Mouse (Mus musculus) left cerebral cortex, adult 8-10 months (tissue): Measurements from ENCODE around the gene Snrpd3. TPM values are rescaled to one million over a fixed set of nuclear protein-coding genes. Genes with fewer than 3 reads are reported as not detected.
"Not testable (repeated sequence)": the region's sequence is repeated elsewhere in the genome, so short reads cannot be mapped to it uniquely, and the experiment has no call there.

Experiments used
- DNase-seq, 2 experiments: peaks; one replicate each; pipeline ENCODE4 v3.0.0; 2022; ENCODE audit warnings: low spot score in 2 of 2
- total RNA-seq, 4 experiments: library from RNA; stranded (reverse); gene quantifications; 2 replicates each; pipeline ENCODE4 v1.2.4; 2022

The Snrpd3 gene
- total RNA-seq, 4 experiments from 2014 or later: 68.9 to 83.0 (median 81.2) TPM

DNA sequence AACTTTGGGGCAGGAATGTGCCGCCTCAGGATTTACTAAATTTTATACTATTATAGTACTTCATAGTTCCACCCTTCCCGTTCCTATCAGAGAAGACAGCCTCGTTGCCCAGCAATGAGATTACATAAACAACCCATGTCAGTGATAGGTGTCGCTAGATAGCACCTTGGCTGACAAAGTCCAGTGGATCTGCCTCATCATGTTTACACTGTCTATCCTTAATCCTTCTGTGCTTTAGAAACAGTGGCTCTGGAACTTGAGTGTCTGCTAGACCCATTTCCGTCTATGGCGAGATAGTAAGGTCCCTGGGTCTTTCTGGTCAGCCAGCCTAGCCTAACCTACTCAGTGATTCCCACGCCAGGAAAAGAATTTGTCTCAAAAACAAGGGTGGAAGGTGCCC is 17.0 kb upstream of the Snrpd3 start:
- DNase-seq: no peak

- no peak for DNase-seq
These were observed 15.7 kb upstream of the Snrpd3 start for GRCm38 (mm10) chr10:75501641-75502040.

DNA sequence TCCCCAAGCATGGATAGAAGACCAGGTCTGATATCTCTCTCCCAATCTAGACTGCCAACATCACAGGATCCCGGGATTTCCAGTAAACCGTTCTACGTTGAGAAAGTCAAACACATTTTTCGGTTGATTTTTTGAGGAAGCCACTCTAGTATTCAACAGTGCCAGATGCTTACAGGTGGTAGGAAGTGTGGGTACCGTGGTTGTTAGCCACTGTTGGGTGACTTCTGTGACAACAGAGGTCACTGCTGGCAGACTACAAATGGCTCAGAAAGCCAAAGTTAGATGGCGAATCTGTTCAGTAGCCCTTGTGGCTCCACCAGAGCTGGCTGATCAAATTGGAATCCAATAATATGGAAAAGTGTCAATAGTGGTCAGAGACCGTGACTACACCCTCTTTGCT is 13.7 kb upstream of the Snrpd3 start:
- DNase-seq: no peak

DNA sequence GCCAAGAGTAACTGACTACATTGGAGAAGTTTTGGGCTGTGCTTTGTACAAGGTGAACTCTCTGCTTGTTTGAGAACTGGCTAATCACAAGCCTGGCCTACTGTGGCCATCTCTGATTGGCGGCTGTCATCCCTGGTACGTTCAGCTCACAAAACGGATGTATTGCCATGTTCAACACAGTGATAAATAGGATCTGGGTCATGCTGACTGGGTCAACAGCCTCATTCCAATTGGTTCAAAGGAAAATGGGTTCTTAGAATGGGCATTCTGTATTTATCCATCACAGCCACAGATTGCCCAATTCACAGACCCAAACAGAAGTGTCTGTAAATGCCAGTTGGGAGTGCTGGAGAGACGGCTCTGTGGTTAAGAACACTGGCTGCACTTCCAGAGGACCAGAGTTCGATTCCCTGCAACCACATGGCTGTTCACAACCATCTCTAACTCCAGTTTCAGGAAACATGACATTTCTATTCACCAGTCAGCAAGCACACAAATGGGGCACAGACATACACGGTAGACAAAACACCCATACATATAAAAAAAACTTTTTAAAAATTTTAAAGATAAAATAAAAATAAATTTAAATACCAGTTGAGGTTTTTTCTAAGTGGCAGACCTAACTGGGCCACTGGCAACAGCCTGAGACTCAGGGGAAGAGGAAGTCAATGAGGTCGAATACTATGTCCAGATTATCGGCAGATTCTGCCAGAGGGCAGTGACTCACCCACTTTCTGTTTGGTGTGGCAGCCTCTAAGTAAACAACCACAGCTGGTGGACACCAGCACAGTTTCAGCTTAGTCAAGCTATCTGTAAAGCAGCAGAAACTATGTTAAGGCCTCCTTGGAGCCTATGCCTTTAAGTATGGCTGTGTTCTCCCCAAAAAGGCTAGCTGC is 12.9 kb upstream of the Snrpd3 start:
- no peak for DNase-seq

DNA sequence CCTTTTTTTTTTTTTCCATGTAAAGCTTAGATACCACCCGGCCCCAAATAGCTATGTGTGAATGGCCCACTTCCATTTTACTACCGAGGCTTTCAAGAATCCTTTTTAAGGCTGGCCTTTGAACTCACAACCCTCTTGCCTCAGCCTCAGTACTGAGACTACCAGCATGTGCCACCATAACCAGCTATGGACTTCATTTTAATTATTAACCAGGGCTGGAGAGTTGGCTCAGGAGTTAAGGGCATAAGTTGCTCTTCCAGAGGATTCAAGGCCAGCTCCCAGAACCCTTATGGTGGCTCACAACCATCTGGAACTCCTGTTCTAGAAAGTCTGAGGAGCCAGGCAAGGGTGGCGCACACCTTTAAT is 12.2 kb upstream of the Snrpd3 start:
- no peak for DNase-seq

- DNase-seq: not testable (repeated sequence)
These were observed 11.4 kb upstream of the Snrpd3 start for GRCm38 (mm10) chr10:75505928-75506327.

GRCm38 (mm10) chr10:75510446-75510845 is 6.9 kb upstream of the Snrpd3 start:
- DNase-seq: no peak

DNA sequence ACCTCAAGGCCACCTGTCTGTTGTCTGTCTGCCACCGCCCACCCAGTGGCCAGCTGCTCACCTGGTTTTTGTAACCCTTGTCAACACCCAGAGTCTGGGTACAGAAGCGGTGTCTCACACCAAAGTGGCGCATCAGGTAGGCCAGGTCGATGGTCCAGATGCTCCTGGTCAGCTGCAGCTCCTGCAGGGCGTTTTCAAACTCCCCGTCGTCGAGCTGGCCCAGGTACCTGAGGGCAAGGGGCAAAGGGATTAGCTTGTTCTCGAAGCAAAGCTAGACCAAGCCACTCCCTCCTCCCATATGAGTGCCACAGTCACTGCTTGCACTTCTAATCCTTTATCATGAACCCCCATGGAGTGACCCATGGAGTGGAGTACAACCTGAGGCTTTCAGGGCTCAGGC is 6.3 kb upstream of the Snrpd3 start:
- DNase-seq: no peak

- no peak for DNase-seq
These were observed 5.5 kb upstream of the Snrpd3 start for GRCm38 (mm10) chr10:75511897-75512296.

DNA sequence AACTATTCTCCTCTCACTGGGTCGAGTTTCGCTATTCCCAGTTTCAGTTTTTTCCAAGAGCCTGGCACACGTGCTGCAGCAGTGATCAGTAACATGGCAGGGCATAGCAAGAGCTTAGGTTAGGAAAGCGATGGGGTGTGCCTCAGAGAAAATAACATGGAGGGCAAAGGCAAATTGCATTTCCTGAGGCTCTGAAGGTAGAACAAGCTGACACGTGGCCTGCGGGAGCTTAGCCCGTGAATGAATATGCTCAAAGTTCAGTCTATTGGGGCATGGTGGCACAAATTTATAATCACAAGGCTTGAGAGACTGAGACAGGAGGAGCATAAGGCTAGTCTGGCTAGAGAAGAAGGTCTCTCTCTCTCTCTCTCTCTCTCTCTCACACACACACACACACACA is 4.6 kb upstream of the Snrpd3 start:
- no peak for DNase-seq

GRCm38 (mm10) chr10:75513306-75514067 is 3.9 kb upstream of the Snrpd3 start:
- DNase-seq: no peak

DNA sequence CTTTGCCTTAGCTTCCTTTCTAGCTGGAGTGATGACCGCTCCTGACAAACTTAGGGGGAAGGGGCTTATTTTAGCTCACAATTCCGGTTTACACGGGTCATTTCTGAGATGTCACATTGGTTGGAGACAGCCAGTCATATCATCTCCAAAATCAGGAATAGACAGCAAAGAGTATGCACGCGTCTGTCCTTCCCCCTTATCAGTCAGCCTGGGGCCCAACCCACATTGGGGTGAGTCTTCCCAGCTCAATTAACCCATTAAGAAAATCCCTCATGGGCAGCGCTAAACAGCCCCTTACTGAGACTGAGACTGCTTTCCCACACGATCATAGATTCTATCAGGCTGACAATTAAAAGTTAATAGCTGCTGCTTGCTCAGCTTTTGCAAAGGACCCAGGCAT is 3.0 kb upstream of the Snrpd3 start:
- DNase-seq: no peak

DNA sequence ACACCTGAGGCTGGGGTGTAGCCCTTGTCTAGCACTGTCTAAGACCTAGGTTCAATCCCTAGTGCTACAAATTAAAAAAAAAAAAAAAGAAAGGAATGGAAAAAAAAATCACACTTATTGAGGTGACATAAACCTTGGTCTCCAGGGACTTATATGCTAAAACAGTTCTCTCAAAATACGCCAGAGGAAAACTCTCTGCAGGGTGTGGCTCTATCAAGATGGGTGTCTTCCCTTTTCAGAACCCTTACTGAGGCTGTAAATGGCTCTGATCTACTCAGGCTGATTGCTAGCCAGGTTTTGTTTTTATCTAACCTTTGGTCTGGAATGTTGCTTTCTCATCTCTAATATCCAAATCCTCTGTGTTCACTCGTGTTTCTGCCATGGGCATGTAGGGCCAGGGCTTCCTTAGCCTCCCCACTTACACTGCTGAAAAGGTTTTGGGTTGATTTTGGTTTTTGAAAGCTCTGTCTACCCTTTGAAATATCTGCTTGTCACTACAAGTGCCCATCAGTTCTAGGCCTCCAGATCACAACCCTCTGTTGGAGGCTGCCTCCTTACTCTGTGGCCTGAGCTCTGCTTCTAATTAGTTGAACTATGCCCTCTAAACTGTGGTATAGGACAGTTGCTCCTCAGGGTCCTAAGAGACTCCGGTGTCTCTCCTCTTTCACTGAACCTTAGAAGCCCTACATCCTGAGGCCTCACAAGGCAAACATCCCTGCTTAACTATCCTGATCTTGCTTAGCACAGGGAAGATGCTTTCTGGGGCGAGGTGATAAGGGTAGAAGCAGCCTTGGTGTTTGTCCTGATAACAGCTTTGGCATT is 1.9 kb upstream of the Snrpd3 start:
- DNase-seq: no peak

GRCm38 (mm10) chr10:75516038-75516723 is 1.2 kb upstream of the Snrpd3 start:
- no peak for DNase-seq

DNA sequence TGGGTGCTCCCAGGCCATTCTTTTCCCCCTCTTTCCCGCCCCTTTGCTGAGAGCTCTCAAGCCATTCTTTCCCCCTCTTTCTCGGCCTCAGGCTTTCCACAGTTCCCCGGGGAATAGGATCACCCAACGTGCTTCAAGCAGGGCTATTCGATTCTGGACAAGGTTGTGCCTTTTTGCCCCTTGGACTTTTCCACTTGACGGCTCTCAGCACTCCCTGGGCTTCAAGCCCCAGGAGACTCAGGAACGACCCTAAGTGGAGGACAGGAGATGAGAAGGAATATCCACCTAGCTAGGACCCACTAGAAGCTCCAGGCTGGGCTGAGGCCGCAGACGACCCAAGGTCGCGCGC is 653 bp upstream of the Snrpd3 start:
- DNase-seq: no peak

DNA sequence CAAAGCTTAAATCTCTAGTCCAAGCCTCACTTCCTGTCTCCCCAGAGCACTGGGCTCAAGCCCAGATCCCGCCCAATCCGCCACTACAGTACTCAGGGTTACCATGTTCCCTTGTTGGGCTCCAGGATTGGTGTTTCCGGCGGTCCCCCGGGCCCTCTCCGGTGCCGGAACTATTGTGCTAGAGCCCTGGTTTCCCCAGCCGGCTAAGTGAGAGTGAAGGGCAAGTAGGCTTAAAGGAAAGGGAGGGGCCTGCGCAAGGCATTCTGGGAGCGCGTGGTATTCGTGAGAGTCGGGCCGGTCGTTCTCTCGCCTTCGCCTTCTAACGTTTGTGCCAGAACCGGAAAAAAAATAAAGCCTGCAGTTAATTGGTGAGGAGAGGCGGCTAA is 400 bp downstream of the Snrpd3 start, which contains the start of gene Gucd1:
Gucd1 (minus strand) TSS at position 215 of the 386 bp plus-strand sequence.
- DNase-seq: peak; percentile 96 to 97

GRCm38 (mm10) chr10:75520581-75520980 is 3.2 kb downstream of the Snrpd3 start:
- DNase-seq: no peak

DNA sequence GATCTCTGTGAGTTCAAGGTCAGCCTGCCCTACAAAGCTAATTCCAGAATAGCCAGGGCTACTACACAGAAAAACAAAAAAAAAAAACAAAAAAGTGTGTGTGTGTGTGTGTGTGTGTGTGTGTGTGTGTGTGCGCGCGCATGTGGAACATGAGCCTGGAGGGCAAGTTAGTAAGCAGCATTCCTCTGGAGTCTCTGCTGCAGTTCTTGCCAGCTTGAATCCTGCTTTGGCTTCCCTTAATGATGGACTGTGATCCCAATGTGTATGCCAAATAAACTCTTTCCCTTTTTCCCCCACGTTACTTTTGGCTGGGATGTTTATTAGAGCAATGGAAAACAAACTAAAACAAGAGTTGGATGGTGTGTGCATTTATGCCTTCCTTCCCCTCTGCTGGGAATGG is 4.3 kb downstream of the Snrpd3 start:
- DNase-seq: no peak

DNA sequence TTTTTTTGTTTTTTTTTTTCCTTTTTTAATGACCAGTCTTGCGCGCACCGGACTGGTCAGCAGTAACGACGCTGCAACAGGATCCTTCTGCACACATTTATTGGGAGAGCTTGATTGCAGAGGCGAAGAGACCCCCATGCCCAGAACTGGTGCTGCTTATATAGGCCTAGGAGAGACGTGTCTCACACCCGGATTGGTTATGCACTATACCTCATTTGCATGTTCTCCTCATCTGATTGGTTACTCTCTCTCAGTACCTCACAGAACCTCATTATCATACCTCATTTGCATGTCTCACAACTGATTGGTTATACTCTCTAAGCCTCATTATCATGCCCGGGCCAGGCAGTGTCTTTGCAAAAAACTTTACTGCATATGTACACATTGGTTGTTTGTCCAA is 8.1 kb downstream of the Snrpd3 start:
- DNase-seq: not testable (repeated sequence)

DNA sequence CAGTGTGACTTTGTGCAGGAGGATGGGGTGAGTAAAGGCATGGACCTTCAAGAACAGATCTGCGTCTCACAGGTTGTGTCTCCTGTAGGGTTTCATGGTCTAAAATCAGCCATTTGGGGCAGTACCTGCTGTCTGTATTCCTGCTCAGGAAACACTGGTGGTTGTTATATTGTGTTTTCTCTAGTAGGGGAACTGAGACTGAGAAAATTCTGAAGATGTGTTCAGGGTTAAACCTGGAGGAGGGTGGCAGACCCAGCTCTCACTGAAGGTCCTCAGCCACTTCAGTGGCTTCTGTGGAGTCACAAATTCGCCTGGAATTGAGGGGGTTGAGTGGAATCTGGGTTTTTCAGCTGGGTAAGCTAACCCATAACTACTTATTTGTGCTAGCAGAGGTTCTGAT is 13.0 kb downstream of the Snrpd3 start:
- DNase-seq: no peak

GRCm38 (mm10) chr10:75531532-75532090 is 14.3 kb downstream of the Snrpd3 start:
- DNase-seq: no peak
